Mouse (Mus musculus): ENCODE measurements around the gene Loxl3. TPM values are rescaled to one million over a fixed set of nuclear protein-coding genes. Genes with fewer than 3 reads are reported as not detected.

Loxl3 gene
- polyA plus RNA-seq, 1 experiment: 0.63 TPM

GRCm38 (mm10) chr6:83027293-83027692 lies 6.7 kb upstream of the Loxl3 start:
- no peak overlapping the region for H3K27ac ChIP-seq (replicated peaks; ENCODE audit: low read depth, low read length)
- no peak overlapping the region for H3K4me3 ChIP-seq (ENCODE audit: insufficient read depth, low read depth, low read length)
- H3K4me1 ChIP-seq (ENCODE audit: control insufficient read depth, insufficient read depth, insufficient read length, low read length): no peaks in the 10 kb centered on the region

GRCm38 (mm10) chr6:83027706-83028105 lies 6.3 kb upstream of the Loxl3 start:
- Histone ChIP-seq H3K4me1 (ENCODE audit: control insufficient read depth, insufficient read depth, insufficient read length, low read length) (no peaks in the 10 kb centered on the region), H3K27ac (replicated peaks; ENCODE audit: low read depth, low read length) (no peak overlapping the region), H3K4me3 (ENCODE audit: insufficient read depth, low read depth, low read length) (no peak overlapping the region)

GRCm38 (mm10) chr6:83029777-83030176 lies 4.2 kb upstream of the Loxl3 start:
- H3K4me1 ChIP-seq (ENCODE audit: control insufficient read depth, insufficient read depth, insufficient read length, low read length): no peaks in the 10 kb centered on the region
- no peak overlapping the region for H3K27ac ChIP-seq (replicated peaks; ENCODE audit: low read depth, low read length)
- no peak overlapping the region for H3K4me3 ChIP-seq (ENCODE audit: insufficient read depth, low read depth, low read length)

- Histone ChIP-seq H3K27ac (replicated peaks; ENCODE audit: low read depth, low read length) (no peak overlapping the region), H3K4me1 (ENCODE audit: control insufficient read depth, insufficient read depth, insufficient read length, low read length) (no peaks in the 10 kb centered on the region), H3K4me3 (ENCODE audit: insufficient read depth, low read depth, low read length) (no peak overlapping the region)
Measured at GRCm38 (mm10) chr6:83031111-83031510, 2.9 kb upstream of the Loxl3 start.

GRCm38 (mm10) chr6:83031921-83032590 lies 1.9 kb upstream of the Loxl3 start:
- Histone ChIP-seq H3K27ac (replicated peaks; ENCODE audit: low read depth, low read length) (no peak overlapping the region), H3K4me3 (ENCODE audit: insufficient read depth, low read depth, low read length) (peak overlapping the region; percentile 72), H3K4me1 (ENCODE audit: control insufficient read depth, insufficient read depth, insufficient read length, low read length) (no peaks in the 10 kb centered on the region)

- Histone ChIP-seq H3K4me3 (ENCODE audit: insufficient read depth, low read depth, low read length) (peak overlapping the region; percentile 72), H3K4me1 (ENCODE audit: control insufficient read depth, insufficient read depth, insufficient read length, low read length) (no peaks in the 10 kb centered on the region), H3K27ac (replicated peaks; ENCODE audit: low read depth, low read length) (peak overlapping the region; percentile 23)
Measured at GRCm38 (mm10) chr6:83032769-83033191, 1.2 kb upstream of the Loxl3 start.

- peak overlapping the region; percentile 72 for H3K4me3 ChIP-seq (ENCODE audit: insufficient read depth, low read depth, low read length)
- H3K4me1 ChIP-seq (ENCODE audit: control insufficient read depth, insufficient read depth, insufficient read length, low read length): peaks cover 4% of the 10 kb centered on the region; the same call in 1 of the 2 replicates
- no peak overlapping the region for H3K27ac ChIP-seq (replicated peaks; ENCODE audit: low read depth, low read length)
Measured at GRCm38 (mm10) chr6:83034463-83035055, 586 bp downstream of the Loxl3 start.

- peaks cover 4% of the 10 kb centered on the region; the same call in 1 of the 2 replicates for H3K4me1 ChIP-seq (ENCODE audit: control insufficient read depth, insufficient read depth, insufficient read length, low read length)
- no peak overlapping the region for H3K4me3 ChIP-seq (ENCODE audit: insufficient read depth, low read depth, low read length)
- no peak overlapping the region for H3K27ac ChIP-seq (replicated peaks; ENCODE audit: low read depth, low read length)
Measured at GRCm38 (mm10) chr6:83037188-83037587, 3.2 kb downstream of the Loxl3 start.

- Histone ChIP-seq H3K4me3 (ENCODE audit: insufficient read depth, low read depth, low read length) (peak overlapping the region; percentile 52), H3K4me1 (ENCODE audit: control insufficient read depth, insufficient read depth, insufficient read length, low read length) (peaks cover 4% of the 10 kb centered on the region; the same call in 1 of the 2 replicates), H3K27ac (replicated peaks; ENCODE audit: low read depth, low read length) (no peak overlapping the region)
Measured at GRCm38 (mm10) chr6:83038496-83039012, 4.6 kb downstream of the Loxl3 start.

- Histone ChIP-seq H3K4me3 (ENCODE audit: insufficient read depth, low read depth, low read length) (no peak overlapping the region), H3K4me1 (ENCODE audit: control insufficient read depth, insufficient read depth, insufficient read length, low read length) (peaks cover 4% of the 10 kb centered on the region; the same call in 1 of the 2 replicates), H3K27ac (replicated peaks; ENCODE audit: low read depth, low read length) (peak overlapping the region; percentile 14; the same call in 1 of the 2 replicates)
Measured at GRCm38 (mm10) chr6:83040601-83041000, 6.6 kb downstream of the Loxl3 start.

- peak overlapping the region; percentile 57 for H3K27ac ChIP-seq (replicated peaks; ENCODE audit: low read depth, low read length)
- no peak overlapping the region for H3K4me3 ChIP-seq (ENCODE audit: insufficient read depth, low read depth, low read length)
- no peaks in the 10 kb centered on the region; the same call in 1 of the 2 replicates for H3K4me1 ChIP-seq (ENCODE audit: control insufficient read depth, insufficient read depth, insufficient read length, low read length)
Measured at GRCm38 (mm10) chr6:83043561-83043960, 9.6 kb downstream of the Loxl3 start.

GRCm38 (mm10) chr6:83043993-83044392 lies 10.0 kb downstream of the Loxl3 start:
- no peaks in the 10 kb centered on the region; the same call in 1 of the 2 replicates for H3K4me1 ChIP-seq (ENCODE audit: control insufficient read depth, insufficient read depth, insufficient read length, low read length)

GRCm38 (mm10) chr6:83044742-83045141 lies 10.8 kb downstream of the Loxl3 start:
- no peak overlapping the region for H3K4me3 ChIP-seq (ENCODE audit: insufficient read depth, low read depth, low read length)
- H3K27ac ChIP-seq (replicated peaks; ENCODE audit: low read depth, low read length): no peak overlapping the region
- H3K4me1 ChIP-seq (ENCODE audit: control insufficient read depth, insufficient read depth, insufficient read length, low read length): no peaks in the 10 kb centered on the region; the same call in 1 of the 2 replicates

More at GRCm38 (mm10) chr6:83043993-83044392, 10.0 kb downstream of the Loxl3 start:
- Histone ChIP-seq H3K4me3 (ENCODE audit: insufficient read depth, low read depth, low read length) (no peak overlapping the region), H3K27ac (replicated peaks; ENCODE audit: low read depth, low read length) (peak overlapping the region; percentile 57; the same call in 1 of the 2 replicates)

GRCm38 (mm10) chr6:83049367-83049766 lies 15.4 kb downstream of the Loxl3 start:
- Histone ChIP-seq H3K4me1 (ENCODE audit: control insufficient read depth, insufficient read depth, insufficient read length, low read length) (peaks cover 3% of the 10 kb centered on the region; the same call in 1 of the 2 replicates), H3K4me3 (ENCODE audit: insufficient read depth, low read depth, low read length) (no peak overlapping the region), H3K27ac (replicated peaks; ENCODE audit: low read depth, low read length) (no peak overlapping the region)

GRCm38 (mm10) chr6:83053136-83053960 lies 19.4 kb downstream of the Loxl3 start:
- H3K4me3 ChIP-seq (ENCODE audit: insufficient read depth, low read depth, low read length): peak overlapping the region; percentile 82
- peaks cover 6% of the 10 kb centered on the region for H3K4me1 ChIP-seq (ENCODE audit: control insufficient read depth, insufficient read depth, insufficient read length, low read length)
- peak overlapping the region; percentile 2; the same call in 1 of the 2 replicates for H3K27ac ChIP-seq (replicated peaks; ENCODE audit: low read depth, low read length)
